ENCODE assay signal across 16 mouse cellular contexts in genomic region chr1:120754337-120754736, GRCm38 (mm10).
A peak's percentile ranks its signal among the peaks of the same experiment; 100 is the strongest.
DNase-seq lines count a peak whose midpoint lies in the region; ATAC-seq and TF ChIP-seq lines count a peak whose summit lies in the region.
"Had no signal": no experiment of that assay in that cellular context is flagged by ENCODE, and none has a peak within 500 bp of the region (broad histone marks: within the 10 kb centered on the region; RNA-seq: fewer than 3 reads in every experiment).

No protein-coding gene starts in this region.

- H3K27me3 ChIP-seq in heart, embryonic 10.5 days (ENCODE audit: insufficient read depth, poor library complexity, severe bottlenecking): no peaks in the 10 kb centered on the region
- H3K27me3 ChIP-seq in lung, embryonic 15.5 days: no peaks in the 10 kb centered on the region
- no peaks in the 10 kb centered on the region for H3K27me3 ChIP-seq in limb, embryonic 14.5 days (ENCODE audit: control insufficient read depth, insufficient read depth, low read length)
- H3K27me3 ChIP-seq in hindbrain, embryonic 11.5 days (ENCODE audit: control insufficient read depth, insufficient read depth, low read length): no peaks in the 10 kb centered on the region
- no peaks in the 10 kb centered on the region for H3K27me3 ChIP-seq in forebrain, embryonic 12.5 days
- H3K27me3 ChIP-seq: embryonic facial prominence, embryonic 12.5 days; forebrain, embryonic 13.5 days; midbrain, embryonic 15.5 days had no signal

- no peak overlapping the region for H3K9ac ChIP-seq in lung, embryonic 15.5 days
- no peak overlapping the region for H3K9ac ChIP-seq in limb, embryonic 14.5 days (ENCODE audit: low read depth, low read length, severe bottlenecking)
- H3K9ac ChIP-seq in hindbrain, embryonic 11.5 days (ENCODE audit: low read depth, low read length): no peak overlapping the region
- no peak overlapping the region for H3K9ac ChIP-seq in forebrain, embryonic 12.5 days
- H3K9ac ChIP-seq: embryonic facial prominence, embryonic 12.5 days; forebrain, embryonic 13.5 days; midbrain, embryonic 15.5 days had no signal

- H3K36me3 ChIP-seq in heart, embryonic 10.5 days: no peaks in the 10 kb centered on the region
- no peaks in the 10 kb centered on the region for H3K36me3 ChIP-seq in lung, embryonic 15.5 days
- no peaks in the 10 kb centered on the region for H3K36me3 ChIP-seq in limb, embryonic 14.5 days (ENCODE audit: control insufficient read depth, insufficient read depth, low read length)
- H3K36me3 ChIP-seq in hindbrain, embryonic 11.5 days (ENCODE audit: control insufficient read depth, insufficient read depth, low read length): no peaks in the 10 kb centered on the region
- H3K36me3 ChIP-seq in forebrain, embryonic 12.5 days (replicated peaks): no peaks in the 10 kb centered on the region
- H3K36me3 ChIP-seq: embryonic facial prominence, embryonic 12.5 days; midbrain, embryonic 15.5 days had no signal

- DNase-seq in heart, adult 8-10 months (ENCODE audit: low spot score): peak; percentile 28
- no peak for DNase-seq in heart, embryonic 10.5 days (ENCODE audit: low spot score)
- no peak for DNase-seq in lung, postnatal 25 days (ENCODE audit: low spot score)
- peak; percentile 79 for DNase-seq in limb, embryonic 14.5 days (ENCODE audit: low spot score)
- DNase-seq in hindbrain, embryonic 11.5 days (ENCODE audit: low spot score): no peak
- DNase-seq: adrenal gland, adult 8-10 months; cerebellum, adult 11-12 months; liver; thymus, adult 2 months had no signal

- TF ChIP-seq POLR2A in embryonic fibroblast, embryonic 13.5 days (IDR thresholded peaks at IDR 0.05; ENCODE audit: low read depth, low read length): no peak
- no peak for TF ChIP-seq POLR2A in limb, embryonic 14.5 days (IDR thresholded peaks at IDR 0.05; ENCODE audit: borderline replicate concordance, extremely low read depth, insufficient read depth, insufficient read length)

- H3K4me3 ChIP-seq in heart, embryonic 10.5 days: no peak overlapping the region
- no peak overlapping the region for H3K4me3 ChIP-seq in lung, embryonic 15.5 days
- H3K4me3 ChIP-seq in embryonic fibroblast, embryonic 13.5 days (ENCODE audit: insufficient read depth, low read length): no peak overlapping the region
- H3K4me3 ChIP-seq in limb, embryonic 14.5 days (replicated peaks; ENCODE audit: low read length): no peak overlapping the region
- H3K4me3 ChIP-seq in hindbrain, embryonic 11.5 days (ENCODE audit: low read depth, low read length): no peak overlapping the region
- H3K4me3 ChIP-seq in forebrain, embryonic 12.5 days (replicated peaks): no peak overlapping the region
- H3K4me3 ChIP-seq: embryonic facial prominence, embryonic 12.5 days; forebrain, embryonic 13.5 days; midbrain, embryonic 15.5 days had no signal

- WGBS in heart, embryonic 10.5 days: 78% methylated on average over 5 of the region's 5 CpGs
- WGBS in lung, embryonic 15.5 days: 51% methylated on average over 5 of the region's 5 CpGs
- 60% methylated on average over 5 of the region's 5 CpGs for WGBS in limb, embryonic 14.5 days
- 88% methylated on average over 5 of the region's 5 CpGs for WGBS in hindbrain, embryonic 11.5 days
- 88% methylated on average over 5 of the region's 5 CpGs for WGBS in forebrain, embryonic 12.5 days

- H3K27ac ChIP-seq in heart, embryonic 10.5 days: no peak overlapping the region
- no peak overlapping the region for H3K27ac ChIP-seq in lung, embryonic 15.5 days
- peak overlapping the region; percentile 50 for H3K27ac ChIP-seq in embryonic fibroblast, embryonic 13.5 days (ENCODE audit: insufficient read depth, low read length)
- H3K27ac ChIP-seq in limb, embryonic 14.5 days (replicated peaks; ENCODE audit: low read depth, low read length): no peak overlapping the region
- H3K27ac ChIP-seq in hindbrain, embryonic 11.5 days (ENCODE audit: low read depth, low read length): no peak overlapping the region
- H3K27ac ChIP-seq in forebrain, embryonic 12.5 days: no peak overlapping the region
- H3K27ac ChIP-seq: embryonic facial prominence, embryonic 12.5 days; forebrain, embryonic 13.5 days; midbrain, embryonic 15.5 days had no signal

- H3K4me2 ChIP-seq in lung, embryonic 15.5 days: no peak overlapping the region
- no peak overlapping the region for H3K4me2 ChIP-seq in limb, embryonic 14.5 days (replicated peaks; ENCODE audit: low read depth, low read length, severe bottlenecking)
- H3K4me2 ChIP-seq in hindbrain, embryonic 11.5 days (replicated peaks; ENCODE audit: low read depth, low read length): no peak overlapping the region
- H3K4me2 ChIP-seq in forebrain, embryonic 12.5 days: no peak overlapping the region
- H3K4me2 ChIP-seq: embryonic facial prominence, embryonic 12.5 days; forebrain, embryonic 13.5 days; midbrain, embryonic 15.5 days had no signal

- peaks cover 24% of the 10 kb centered on the region for H3K4me1 ChIP-seq in heart, embryonic 10.5 days
- peaks cover 18% of the 10 kb centered on the region; the same call in 1 of the 2 replicates for H3K4me1 ChIP-seq in lung, embryonic 15.5 days
- peaks cover 18% of the 10 kb centered on the region for H3K4me1 ChIP-seq in embryonic fibroblast, embryonic 13.5 days (ENCODE audit: control insufficient read depth, insufficient read depth, low read length)
- peaks cover 28% of the 10 kb centered on the region for H3K4me1 ChIP-seq in limb, embryonic 14.5 days (ENCODE audit: control insufficient read depth, insufficient read depth, low read length)
- no peaks in the 10 kb centered on the region for H3K4me1 ChIP-seq in hindbrain, embryonic 11.5 days (replicated peaks; ENCODE audit: control insufficient read depth, insufficient read depth, low read length)
- no peaks in the 10 kb centered on the region for H3K4me1 ChIP-seq in forebrain, embryonic 12.5 days
- H3K4me1 ChIP-seq: forebrain, embryonic 13.5 days had no signal

- peak; percentile 52; the same call in 1 of the 2 replicates for ATAC-seq in lung, embryonic 15.5 days (ENCODE audit: borderline replicate concordance, extremely low read depth, low FRiP score, low TSS enrichment)
- peak; percentile 21; the same call in 1 of the 2 replicates for ATAC-seq in limb, embryonic 14.5 days (ENCODE audit: low FRiP score, low read depth)
- no peak for ATAC-seq in hindbrain, embryonic 11.5 days (ENCODE audit: low FRiP score)
- no peak for ATAC-seq in forebrain, embryonic 12.5 days (ENCODE audit: low FRiP score)
- ATAC-seq: forebrain, embryonic 13.5 days; hindbrain, embryonic 16.5 days; midbrain, embryonic 15.5 days had no signal

- no peak for TF ChIP-seq CTCF in embryonic fibroblast, embryonic 13.5 days (IDR thresholded peaks at IDR 0.05; ENCODE audit: borderline replicate concordance, insufficient read depth, low read length)

- no peaks in the 10 kb centered on the region for H3K9me3 ChIP-seq in heart, embryonic 10.5 days
- H3K9me3 ChIP-seq in lung, embryonic 15.5 days: no peaks in the 10 kb centered on the region
- H3K9me3 ChIP-seq in limb, embryonic 14.5 days (ENCODE audit: control insufficient read depth, low read length): no peaks in the 10 kb centered on the region
- no peaks in the 10 kb centered on the region for H3K9me3 ChIP-seq in hindbrain, embryonic 11.5 days (ENCODE audit: control insufficient read depth, low read length)
- H3K9me3 ChIP-seq in forebrain, embryonic 12.5 days: no peaks in the 10 kb centered on the region
- H3K9me3 ChIP-seq: embryonic facial prominence, embryonic 12.5 days; forebrain, embryonic 13.5 days; midbrain, embryonic 15.5 days had no signal

Comparison
In these comparisons a context has a peak if more than half of its experiments do, and no peak if none do; other contexts are left out.
1. DNase-seq: peak in heart, adult 8-10 months (single experiment) and limb, embryonic 14.5 days (single experiment); none in heart, embryonic 10.5 days (single experiment), lung, postnatal 25 days (single experiment) and hindbrain, embryonic 11.5 days (single experiment).
2. ATAC-seq: peak in lung, embryonic 15.5 days (single experiment) and limb, embryonic 14.5 days (single experiment); none in hindbrain, embryonic 11.5 days (single experiment) and forebrain, embryonic 12.5 days (single experiment).